Comparison of ENCODE assay signal across 23 mouse cellular contexts in the genomic region with DNA sequence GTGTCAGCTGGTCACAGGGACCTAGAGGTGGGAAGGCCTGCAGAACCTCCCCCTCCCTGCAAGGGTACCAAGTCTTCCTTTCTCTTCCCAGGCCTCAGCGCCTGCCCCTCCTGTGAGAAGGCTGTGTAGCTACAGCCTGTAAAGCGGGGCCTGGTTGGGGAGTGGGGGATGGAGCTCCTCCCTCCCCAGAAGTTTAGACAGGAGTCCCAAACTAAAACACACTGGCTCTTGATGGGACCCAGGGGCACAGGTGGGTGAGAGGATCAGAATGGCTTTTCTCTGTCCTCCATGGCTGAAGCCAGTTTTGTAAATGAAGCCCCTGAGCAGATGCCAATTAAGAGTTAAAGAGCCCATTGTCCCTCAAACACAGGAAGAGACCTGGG. TPM values are rescaled to one million over a fixed set of nuclear protein-coding genes. Genes with fewer than 3 reads are reported as not detected.
DNase-seq lines count a peak whose midpoint lies in the region; ATAC-seq and TF ChIP-seq lines count a peak whose summit lies in the region.
"Had no signal": no experiment of that assay in that cellular context is flagged by ENCODE, and none has a peak within 500 bp of the region (broad histone marks: within the 10 kb centered on the region; RNA-seq: fewer than 3 reads in every experiment).

No protein-coding gene starts in this region.

- H3K4me3 ChIP-seq in embryonic facial prominence, embryonic 13.5 days, result no peak overlapping the region
- no peak overlapping the region for H3K4me3 ChIP-seq in embryonic facial prominence, embryonic 10.5 days
- H3K4me3 ChIP-seq in heart, embryonic 10.5 days, result no peak overlapping the region
- no peak overlapping the region for H3K4me3 ChIP-seq in layer of hippocampus, adult 2 months
- H3K4me3 ChIP-seq: forebrain, embryonic 13.5 days; forebrain, embryonic 15.5 days had no signal

- H3K9ac ChIP-seq in embryonic facial prominence, embryonic 13.5 days, result 0 out of 2 replicates have a peak overlapping the region, but pooled peaks have one; percentile 11
- H3K9ac ChIP-seq: forebrain, embryonic 13.5 days; forebrain, embryonic 15.5 days; forebrain, postnatal 0 days had no signal

- no peak for TF ChIP-seq CTCF in layer of hippocampus, adult 2 months (conservative IDR thresholded peaks at IDR 0.05)

- intact Hi-C loops in heart, postnatal 14 days (cut with DNase I), result no loop called here

- peaks cover 13% of the 10 kb centered on the region; the same call in 1 of the 2 replicates for H3K4me1 ChIP-seq in embryonic facial prominence, embryonic 13.5 days
- peaks cover 10% of the 10 kb centered on the region for H3K4me1 ChIP-seq in embryonic facial prominence, embryonic 10.5 days
- no peaks in the 10 kb centered on the region for H3K4me1 ChIP-seq in heart, embryonic 10.5 days
- H3K4me1 ChIP-seq: forebrain, embryonic 13.5 days; forebrain, embryonic 15.5 days had no signal

- H3K27ac ChIP-seq in embryonic facial prominence, embryonic 13.5 days, result no peak overlapping the region
- no peak overlapping the region for H3K27ac ChIP-seq in embryonic facial prominence, embryonic 10.5 days (replicated peaks)
- H3K27ac ChIP-seq in heart, embryonic 10.5 days, result 0 out of 2 replicates have a peak overlapping the region, but pooled peaks have one; percentile 11
- H3K27ac ChIP-seq in layer of hippocampus, adult 2 months, result peak overlapping the region; percentile 84
- H3K27ac ChIP-seq: forebrain, embryonic 13.5 days; forebrain, embryonic 15.5 days had no signal

- no peak for ATAC-seq in embryonic facial prominence, embryonic 13.5 days (ENCODE audit: insufficient number of reproducible peaks, insufficient read depth, low FRiP score, low TSS enrichment, low read depth)
- ATAC-seq: activated CD4-positive, CD25-positive, alpha-beta regulatory T cell, adult 4 months; CD4-positive, CD25-positive, alpha-beta regulatory T cell, adult 4 months; forebrain, embryonic 13.5 days; forebrain, embryonic 15.5 days; forebrain, postnatal 0 days; Patski had no signal

- H3K4me2 ChIP-seq in embryonic facial prominence, embryonic 13.5 days, result no peak overlapping the region
- H3K4me2 ChIP-seq: forebrain, embryonic 13.5 days; forebrain, embryonic 15.5 days had no signal

- DNase-seq in embryonic facial prominence, embryonic 10.5 days (ENCODE audit: low spot score), result no peak
- no peak for DNase-seq in heart, embryonic 10.5 days (ENCODE audit: low spot score)
- no peak for DNase-seq in heart, postnatal 14 days
- no peak for DNase-seq in layer of hippocampus, adult 2 months (ENCODE audit: low spot score in 2 of 2)
- DNase-seq in layer of hippocampus, postnatal 36 days, result no peak
- DNase-seq: adrenal gland, adult 8-10 months; adrenal gland, postnatal 14 days; adrenal gland, postnatal 36 days; B cell, adult 2 months; cerebellum, adult 11-12 months; cerebellum, adult 2 months; cerebellum, adult 9-10 months; cerebellum, postnatal 10 days; cerebellum, postnatal 25 days; forebrain, postnatal 0 days had no signal

- no peaks in the 10 kb centered on the region for H3K27me3 ChIP-seq in embryonic facial prominence, embryonic 13.5 days
- no peaks in the 10 kb centered on the region for H3K27me3 ChIP-seq in embryonic facial prominence, embryonic 10.5 days (replicated peaks; ENCODE audit: low read depth, poor library complexity, severe bottlenecking)
- no peaks in the 10 kb centered on the region for H3K27me3 ChIP-seq in heart, embryonic 10.5 days (ENCODE audit: insufficient read depth, poor library complexity, severe bottlenecking)
- H3K27me3 ChIP-seq: CH12.LX; forebrain, embryonic 13.5 days; forebrain, embryonic 15.5 days; Patski had no signal

- H3K36me3 ChIP-seq in embryonic facial prominence, embryonic 13.5 days, result peaks cover 71% of the 10 kb centered on the region
- H3K36me3 ChIP-seq in embryonic facial prominence, embryonic 10.5 days (replicated peaks), result peaks cover 79% of the 10 kb centered on the region
- H3K36me3 ChIP-seq in heart, embryonic 10.5 days, result peaks cover 64% of the 10 kb centered on the region

- H3K9me3 ChIP-seq in embryonic facial prominence, embryonic 13.5 days, result no peaks in the 10 kb centered on the region
- H3K9me3 ChIP-seq in embryonic facial prominence, embryonic 10.5 days, result no peaks in the 10 kb centered on the region
- H3K9me3 ChIP-seq in heart, embryonic 10.5 days, result no peaks in the 10 kb centered on the region
- H3K9me3 ChIP-seq: forebrain, embryonic 13.5 days; forebrain, embryonic 15.5 days; G1E had no signal

- WGBS in embryonic facial prominence, embryonic 13.5 days, result 97% methylated on average over 2 of the region's 2 CpGs
- WGBS in embryonic facial prominence, embryonic 10.5 days, result 75% methylated on average over 2 of the region's 2 CpGs
- 91% methylated on average over 2 of the region's 2 CpGs for WGBS in heart, embryonic 10.5 days

RNA-seq across cellular contexts. Expression of gene B4galt7, which starts 7.9 kb away (rescaled TPM):
- polyA plus RNA-seq in embryonic facial prominence, embryonic 13.5 days (2015; fragmentation: Nextera tagmentation; extraction: Ambion mirVana), result 34.3 and 35.1 TPM in 2 replicates
- polyA plus RNA-seq in embryonic facial prominence, embryonic 10.5 days (2016; fragmentation: Nextera tagmentation; extraction: Ambion mirVana), result 30.1 and 32.0 TPM in 2 replicates
- 23.9 and 27.6 TPM in 2 replicates for polyA plus RNA-seq in heart, embryonic 10.5 days (2016; fragmentation: Nextera tagmentation; extraction: Ambion mirVana)
- 10 to 100 TPM; 10.0 to 11.4 TPM for total RNA-seq in heart, postnatal 14 days (2021)
- 10 to 100 TPM; 22.8 to 24.3 TPM for total RNA-seq in layer of hippocampus, adult 2 months (2021)
- total RNA-seq in layer of hippocampus, postnatal 36 days (2021), result 10 to 100 TPM; 23.6 to 25.0 TPM

RNA-seq across cellular contexts. Expression of gene Caml, which starts 15.2 kb away (rescaled TPM):
- 76.3 and 76.5 TPM in 2 replicates for polyA plus RNA-seq in embryonic facial prominence, embryonic 13.5 days (2015; fragmentation: Nextera tagmentation; extraction: Ambion mirVana)
- polyA plus RNA-seq in embryonic facial prominence, embryonic 10.5 days (2016; fragmentation: Nextera tagmentation; extraction: Ambion mirVana), result 52.6 and 53.6 TPM in 2 replicates
- 31.3 and 41.8 TPM in 2 replicates for polyA plus RNA-seq in heart, embryonic 10.5 days (2016; fragmentation: Nextera tagmentation; extraction: Ambion mirVana)
- total RNA-seq in heart, postnatal 14 days (2021), result 10 to 100 TPM; 13.9 to 14.1 TPM
- 10 to 100 TPM; 38.7 to 50.2 TPM for total RNA-seq in layer of hippocampus, adult 2 months (2021)
- 10 to 100 TPM; 44.2 to 47.9 TPM for total RNA-seq in layer of hippocampus, postnatal 36 days (2021)

RNA-seq across cellular contexts. Expression of gene Ddx46, which starts 27.2 kb away (rescaled TPM):
- polyA plus RNA-seq in embryonic facial prominence, embryonic 13.5 days (2015; fragmentation: Nextera tagmentation; extraction: Ambion mirVana), result 43.2 and 44.3 TPM in 2 replicates
- polyA plus RNA-seq in embryonic facial prominence, embryonic 10.5 days (2016; fragmentation: Nextera tagmentation; extraction: Ambion mirVana), result 44.7 and 47.4 TPM in 2 replicates
- polyA plus RNA-seq in heart, embryonic 10.5 days (2016; fragmentation: Nextera tagmentation; extraction: Ambion mirVana), result 26.8 and 36.4 TPM in 2 replicates
- 10 to 100 TPM; 26.0 TPM for total RNA-seq in heart, postnatal 14 days (2021)
- total RNA-seq in layer of hippocampus, adult 2 months (2021), result 10 to 100 TPM; 50.8 to 54.8 TPM
- total RNA-seq in layer of hippocampus, postnatal 36 days (2021), result 10 to 100 TPM; 47.4 to 52.6 TPM

RNA-seq across cellular contexts. Expression of gene Tmed9, which starts 34.1 kb away (rescaled TPM):
- polyA plus RNA-seq in embryonic facial prominence, embryonic 13.5 days (2015; fragmentation: Nextera tagmentation; extraction: Ambion mirVana), result 158 and 177 TPM in 2 replicates
- polyA plus RNA-seq in embryonic facial prominence, embryonic 10.5 days (2016; fragmentation: Nextera tagmentation; extraction: Ambion mirVana), result 120 and 121 TPM in 2 replicates
- polyA plus RNA-seq in heart, embryonic 10.5 days (2016; fragmentation: Nextera tagmentation; extraction: Ambion mirVana), result 129 and 173 TPM in 2 replicates
- total RNA-seq in heart, postnatal 14 days (2021), result 10 to 100 TPM; 83.3 to 89.3 TPM
- 100 to 1,000 TPM; 133 to 138 TPM for total RNA-seq in layer of hippocampus, adult 2 months (2021)
- total RNA-seq in layer of hippocampus, postnatal 36 days (2021), result 100 to 1,000 TPM; 141 to 143 TPM

RNA-seq across cellular contexts. Expression of gene Fam193b, which starts 36.7 kb away (rescaled TPM):
- 47.4 and 49.9 TPM in 2 replicates for polyA plus RNA-seq in embryonic facial prominence, embryonic 13.5 days (2015; fragmentation: Nextera tagmentation; extraction: Ambion mirVana)
- polyA plus RNA-seq in embryonic facial prominence, embryonic 10.5 days (2016; fragmentation: Nextera tagmentation; extraction: Ambion mirVana), result 62.7 and 67.3 TPM in 2 replicates
- 25.9 and 44.0 TPM in 2 replicates for polyA plus RNA-seq in heart, embryonic 10.5 days (2016; fragmentation: Nextera tagmentation; extraction: Ambion mirVana)
- total RNA-seq in heart, postnatal 14 days (2021), result 10 to 100 TPM; 24.8 to 26.9 TPM
- total RNA-seq in layer of hippocampus, adult 2 months (2021), result 10 to 100 TPM; 95.3 to 97.7 TPM
- total RNA-seq in layer of hippocampus, postnatal 36 days (2021), result 10 to 100 TPM; 88.6 to 96.2 TPM

Comparison
In these comparisons a context has a peak if more than half of its experiments do, and no peak if none do; other contexts are left out.
1. H3K27ac ChIP-seq: peak in heart, embryonic 10.5 days (single experiment) and layer of hippocampus, adult 2 months (single experiment); none in embryonic facial prominence, embryonic 13.5 days (single experiment) and embryonic facial prominence, embryonic 10.5 days (single experiment).